Comparison of ENCODE assay signal across 25 mouse cellular contexts in the genomic region with DNA sequence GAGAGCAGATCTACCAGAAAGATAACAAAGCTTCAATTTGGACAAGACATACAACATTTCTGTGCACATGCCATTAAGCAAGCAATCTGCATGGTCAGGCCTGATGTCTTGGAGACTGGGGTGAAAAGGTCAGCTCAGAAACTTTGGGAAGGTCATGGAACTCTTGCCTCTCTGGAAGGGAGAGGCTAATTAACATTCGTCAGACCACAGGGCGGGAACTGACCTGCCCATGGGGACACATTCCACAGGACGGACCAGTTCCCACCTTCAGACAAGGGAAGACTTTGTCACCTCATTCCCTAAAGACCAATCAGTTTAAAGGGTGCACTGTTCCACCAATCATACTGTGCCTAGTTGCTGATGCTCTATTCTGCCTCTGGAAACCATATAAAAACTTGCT.
"Had no signal": no experiment of that assay in that cellular context is flagged by ENCODE, and none has a peak within 500 bp of the region (broad histone marks: within the 10 kb centered on the region; RNA-seq: fewer than 3 reads in every experiment).

No protein-coding gene starts in this region.

- H3K27me3 ChIP-seq: embryonic facial prominence, embryonic 12.5 days; embryonic facial prominence, embryonic 13.5 days; embryonic facial prominence, embryonic 15.5 days; forebrain, embryonic 12.5 days; forebrain, embryonic 13.5 days; forebrain, embryonic 15.5 days had no signal

- H3K36me3 ChIP-seq: embryonic facial prominence, embryonic 10.5 days; embryonic facial prominence, embryonic 12.5 days; embryonic facial prominence, embryonic 13.5 days; embryonic facial prominence, embryonic 15.5 days; forebrain, embryonic 10.5 days; forebrain, embryonic 12.5 days; forebrain, embryonic 15.5 days; heart, embryonic 10.5 days had no signal

- ATAC-seq: forebrain, embryonic 13.5 days; forebrain, embryonic 14.5 days; forebrain, embryonic 15.5 days; forebrain, embryonic 16.5 days; forebrain, postnatal 0 days had no signal

- H3K27ac ChIP-seq: embryonic facial prominence, embryonic 10.5 days; embryonic facial prominence, embryonic 12.5 days; embryonic facial prominence, embryonic 13.5 days; embryonic facial prominence, embryonic 15.5 days; forebrain, embryonic 10.5 days; forebrain, embryonic 12.5 days; forebrain, embryonic 13.5 days; forebrain, embryonic 15.5 days; gastrocnemius, adult 2 months; heart, adult 2 months; heart, embryonic 10.5 days had no signal

- H3K4me1 ChIP-seq: embryonic facial prominence, embryonic 12.5 days; embryonic facial prominence, embryonic 13.5 days; embryonic facial prominence, embryonic 15.5 days; forebrain, embryonic 12.5 days; forebrain, embryonic 13.5 days; forebrain, embryonic 15.5 days; heart, embryonic 10.5 days had no signal

- H3K9me3 ChIP-seq: embryonic facial prominence, embryonic 12.5 days; embryonic facial prominence, embryonic 15.5 days; forebrain, embryonic 13.5 days; forebrain, embryonic 15.5 days had no signal

- DNase-seq: cerebellum, postnatal 14 days; cerebellum, postnatal 25 days; cerebellum, postnatal 36 days; embryo, embryonic 11 days; forebrain, postnatal 0 days; gastrocnemius, adult 2 months; gastrocnemius, postnatal 10 days; gastrocnemius, postnatal 14 days; gastrocnemius, postnatal 25 days; gastrocnemius, postnatal 36 days; heart, adult 11 months; heart, adult 18-20 months; heart, adult 2 months had no signal

- H3K9ac ChIP-seq: embryonic facial prominence, embryonic 12.5 days; embryonic facial prominence, embryonic 13.5 days; embryonic facial prominence, embryonic 15.5 days; forebrain, embryonic 12.5 days; forebrain, embryonic 13.5 days; forebrain, embryonic 15.5 days; forebrain, postnatal 0 days had no signal

- H3K4me3 ChIP-seq: embryonic facial prominence, embryonic 10.5 days; embryonic facial prominence, embryonic 12.5 days; embryonic facial prominence, embryonic 13.5 days; embryonic facial prominence, embryonic 15.5 days; erythroblast, embryonic 14.5 days; forebrain, embryonic 10.5 days; forebrain, embryonic 12.5 days; forebrain, embryonic 13.5 days; forebrain, embryonic 15.5 days; gastrocnemius, adult 2 months; heart, adult 2 months; heart, embryonic 10.5 days had no signal
